Mouse (Mus musculus) lung, postnatal 0 days (tissue): ENCODE results near the gene 2010109A12Rik.

ENCODE experiments used
- CTCF ChIP-seq: IDR thresholded peaks from 2 replicates; pipeline ENCODE4 v1.5.1; 2016; ENCODE audit warnings: antibody characterized with exemption, mild to moderate bottlenecking
- EP300 ChIP-seq: IDR thresholded peaks from 2 replicates; pipeline ENCODE4 v1.6.1; 2016; ENCODE audit warnings: antibody characterized with exemption, mild to moderate bottlenecking, control low read depth

- no peak for TF ChIP-seq CTCF
- TF ChIP-seq EP300: no peak
These were observed 37.7 kb upstream of the 2010109A12Rik start for GRCm38 (mm10) chr5:93168654-93169053.
